Mouse (Mus musculus) midbrain, embryonic 14.5 days (tissue): ENCODE measurements around the gene Prkci. TPM values are rescaled to one million over a fixed set of nuclear protein-coding genes. Genes with fewer than 3 reads are reported as not detected.
A peak's percentile ranks its signal among the peaks of the same experiment; 100 is the strongest.

ENCODE experiments used
- ATAC-seq: fragments of 200-750 bp; cut with Nextera tagmentation; 2 replicates; pipeline ENCODE4 v1.8.0; 2017; ENCODE audit warnings: moderate number of reproducible peaks, moderate library complexity; ENCODE audit not compliant: low FRiP score, low TSS enrichment
- DNase-seq: peaks from one replicate; pipeline ENCODE4 v3.0.0-alpha.2; 2015
- H3K27ac ChIP-seq: fragments of 300-500 bp; sonication (generic); replicated peaks from 2 replicates; pipeline ENCODE4 v1.5.1; 2014; ENCODE audit warnings: mild to moderate bottlenecking, low read depth, low read length, moderate library complexity
- H3K27me3 ChIP-seq: fragments of 300-500 bp; sonication (generic); 2 replicates; pipeline ENCODE4 v1.6.1; 2014; ENCODE audit warnings: low read length, control low read depth, mixed read lengths; ENCODE audit not compliant: control insufficient read depth, insufficient read depth
- H3K36me3 ChIP-seq: fragments of 300-500 bp; sonication (generic); 2 replicates; pipeline ENCODE4 v1.6.1; 2014; ENCODE audit warnings: low read length, control low read depth; ENCODE audit not compliant: control insufficient read depth, insufficient read depth
- H3K4me1 ChIP-seq: fragments of 300-500 bp; sonication (generic); 2 replicates; pipeline ENCODE4 v1.6.1; 2014; ENCODE audit warnings: mild to moderate bottlenecking, antibody characterized with exemption, low read length, control low read depth; ENCODE audit not compliant: control insufficient read depth, insufficient read depth
- H3K4me2 ChIP-seq: fragments of 300-500 bp; sonication (generic); 2 replicates; pipeline ENCODE4 v1.6.1; 2014; ENCODE audit warnings: mild to moderate bottlenecking, low read length, moderate library complexity
- H3K4me3 ChIP-seq: fragments of 300-500 bp; sonication (generic); replicated peaks from 2 replicates; pipeline ENCODE4 v1.5.1; 2014; ENCODE audit warnings: low read depth, low read length
- H3K9ac ChIP-seq: fragments of 300-500 bp; sonication (generic); replicated peaks from 2 replicates; pipeline ENCODE4 v1.6.1; 2014; ENCODE audit warnings: mild to moderate bottlenecking, low read length, moderate library complexity
- H3K9me3 ChIP-seq: fragments of 300-500 bp; sonication (generic); 2 replicates; pipeline ENCODE4 v1.6.1; 2016; ENCODE audit warnings: low read length, control low read depth, mixed read lengths; ENCODE audit not compliant: control insufficient read depth
- WGBS: fragments of 180-500 bp; shearing (Covaris S2); extraction: QIAGEN DNeasy Blood & Tissue Kit; methylation state at CpG from one replicate; pipeline ENCODE4 v1.1.7; 2014; 5-methylcytosine and 5-hydroxymethylcytosine counted together
- polyA plus RNA-seq: library from polyadenylated mRNA; unstranded; fragments of >200 nt; fragmentation: Nextera tagmentation; extraction: Ambion mirVana; gene quantifications from 2 replicates; pipeline ENCODE4 v1.2.1, GENCODE M21; 2014

Gene Prkci
- polyA plus RNA-seq, 1 experiment from 2014 or later: 34.4 TPM

DNA sequence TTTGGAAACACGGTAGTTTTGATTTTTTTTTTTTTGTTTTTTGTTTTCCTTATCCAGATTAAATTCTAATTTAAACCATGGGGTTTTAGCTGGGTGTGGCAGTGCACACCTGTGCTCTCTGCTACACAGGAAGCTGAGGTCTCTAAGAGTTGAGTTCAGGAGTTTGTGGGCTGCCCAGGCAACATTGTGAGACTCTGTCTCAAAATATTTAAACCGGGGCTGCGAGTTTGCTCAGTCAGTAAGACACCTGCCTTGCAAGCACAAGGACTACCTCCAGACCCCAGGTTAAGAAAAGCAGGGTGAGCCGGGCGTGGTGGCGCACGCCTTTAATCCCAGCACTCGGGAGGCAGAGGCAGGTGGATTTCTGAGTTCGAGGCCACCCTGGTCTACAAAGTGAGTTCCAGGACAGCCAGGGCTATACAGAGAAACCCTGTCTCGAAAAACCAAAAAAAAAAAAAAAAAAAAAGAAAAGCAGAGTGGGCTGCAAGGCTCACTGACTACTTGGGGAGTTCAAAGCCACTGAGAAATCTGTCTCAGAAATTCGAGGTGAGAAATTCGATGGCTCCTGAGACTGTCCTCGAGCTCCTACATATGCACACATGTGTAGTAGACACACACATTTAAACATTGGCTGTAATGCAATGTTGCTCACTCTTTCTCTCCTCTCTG is 87.4 kb downstream of the Prkci start:
- Histone ChIP-seq H3K4me2 (no peak overlapping the region), H3K9me3 (no peaks in the 10 kb centered on the region), H3K27me3 (no peaks in the 10 kb centered on the region), H3K4me1 (no peaks in the 10 kb centered on the region), H3K9ac (no peak overlapping the region), H3K27ac (no peak overlapping the region), H3K4me3 (no peak overlapping the region), H3K36me3 (no peaks in the 10 kb centered on the region)
- DNase-seq: no peak
- ATAC-seq: no peak
- WGBS: 90% methylated on average over 12 of the region's 13 CpGs

- Histone ChIP-seq H3K27me3 (no peaks in the 10 kb centered on the region), H3K36me3 (no peaks in the 10 kb centered on the region), H3K4me1 (no peaks in the 10 kb centered on the region), H3K4me2 (no peak overlapping the region), H3K4me3 (no peak overlapping the region), H3K9ac (no peak overlapping the region), H3K9me3 (no peaks in the 10 kb centered on the region), H3K27ac (no peak overlapping the region)
- 59% methylated on average over 12 of the region's 12 CpGs for WGBS
- peak; percentile 58 for DNase-seq
- ATAC-seq: no peak
These were observed 88.1 kb downstream of the Prkci start for GRCm38 (mm10) chr3:31083507-31084245.

- Histone ChIP-seq H3K4me2 (no peak overlapping the region), H3K36me3 (no peaks in the 10 kb centered on the region), H3K9ac (no peak overlapping the region), H3K27ac (no peak overlapping the region), H3K9me3 (no peaks in the 10 kb centered on the region), H3K27me3 (no peaks in the 10 kb centered on the region), H3K4me3 (no peak overlapping the region), H3K4me1 (no peaks in the 10 kb centered on the region)
- ATAC-seq: no peak
- WGBS: 91% methylated on average over 3 of the region's 3 CpGs
- DNase-seq: no peak
These were observed 89.5 kb downstream of the Prkci start for GRCm38 (mm10) chr3:31085000-31085399.

DNA sequence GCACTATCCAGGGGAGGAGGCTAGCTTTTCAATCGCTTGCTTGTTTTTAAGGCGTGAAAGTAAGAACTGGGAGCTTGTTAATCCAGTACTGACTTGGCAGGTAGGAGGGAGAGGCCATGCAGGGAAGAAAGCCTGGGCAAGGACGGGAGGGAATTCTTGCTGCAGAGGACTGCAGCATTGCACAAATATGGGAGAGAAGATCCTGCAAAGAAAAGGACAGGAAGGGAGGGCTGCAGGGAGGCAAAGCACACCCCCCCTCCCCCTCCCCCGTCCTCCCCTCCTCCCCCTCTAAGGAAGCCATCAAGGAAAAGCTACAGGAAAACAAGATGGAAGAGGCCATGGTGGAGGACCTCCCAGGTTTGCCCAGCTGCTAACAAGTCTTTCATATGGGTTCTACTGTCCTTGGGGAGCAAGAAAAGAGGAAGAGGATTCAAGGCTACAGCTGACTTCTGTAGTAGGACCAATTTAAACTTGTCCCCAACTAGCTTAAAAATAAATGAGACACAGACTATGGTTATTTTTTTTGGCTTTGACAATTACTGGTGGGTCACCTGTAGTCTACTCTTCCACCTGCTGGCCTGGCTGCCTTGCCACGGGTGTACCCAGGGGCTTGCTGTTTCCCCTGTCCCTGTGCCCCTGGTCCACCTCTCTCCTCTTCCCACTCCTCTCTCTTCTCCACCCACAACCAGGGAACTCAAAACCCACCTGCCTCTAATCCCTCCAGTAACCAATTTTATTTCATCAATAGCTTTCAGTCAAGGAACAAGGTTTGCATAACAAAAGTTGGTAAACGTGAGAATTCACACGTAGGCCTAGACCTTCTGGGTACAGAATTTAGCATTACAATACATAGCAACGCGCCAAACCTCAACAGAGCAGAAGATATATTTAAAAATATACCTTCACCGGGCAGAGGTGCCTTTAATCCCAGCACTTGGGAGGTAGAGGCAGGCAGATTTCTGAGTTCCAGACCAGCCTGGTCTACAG is 93.5 kb downstream of the Prkci start:
- no peak overlapping the region for H3K4me2 ChIP-seq
- no peak overlapping the region for H3K27ac ChIP-seq
- DNase-seq (no peak), ATAC-seq (no peak)
- H3K36me3 ChIP-seq: no peaks in the 10 kb centered on the region
- no peaks in the 10 kb centered on the region for H3K9me3 ChIP-seq
- 25% methylated on average over 10 of the region's 10 CpGs for WGBS
- H3K27me3 ChIP-seq: no peaks in the 10 kb centered on the region
- H3K4me1 ChIP-seq: peaks cover 9% of the 10 kb centered on the region
- H3K4me3 ChIP-seq: no peak overlapping the region
- H3K9ac ChIP-seq: no peak overlapping the region

GRCm38 (mm10) chr3:31089956-31090355 is 94.4 kb downstream of the Prkci start:
- 68% methylated on average over 7 of the region's 7 CpGs for WGBS
- Histone ChIP-seq H3K36me3 (no peaks in the 10 kb centered on the region), H3K4me2 (no peak overlapping the region), H3K9me3 (no peaks in the 10 kb centered on the region), H3K27ac (no peak overlapping the region), H3K9ac (no peak overlapping the region), H3K4me3 (no peak overlapping the region), H3K27me3 (no peaks in the 10 kb centered on the region), H3K4me1 (peaks cover 9% of the 10 kb centered on the region)
- DNase-seq (no peak), ATAC-seq (no peak)

- 1% methylated on average over 13 of the region's 13 CpGs for WGBS
- Histone ChIP-seq H3K36me3 (0 out of 2 replicates have a peak, but pooled peaks cover 5% of the 10 kb centered on the region), H3K4me2 (peak overlapping the region; percentile 86), H3K27ac (peak overlapping the region; percentile 100), H3K9ac (peak overlapping the region; percentile 89; the same call in 1 of the 2 replicates), H3K4me3 (peak overlapping the region; percentile 97), H3K27me3 (no peaks in the 10 kb centered on the region), H3K9me3 (no peaks in the 10 kb centered on the region), H3K4me1 (peaks cover 27% of the 10 kb centered on the region)
- peak; percentile 31 for ATAC-seq
- DNase-seq: peak; percentile 85
These were observed 97.6 kb downstream of the Prkci start for GRCm38 (mm10) chr3:31093196-31093595.

DNA sequence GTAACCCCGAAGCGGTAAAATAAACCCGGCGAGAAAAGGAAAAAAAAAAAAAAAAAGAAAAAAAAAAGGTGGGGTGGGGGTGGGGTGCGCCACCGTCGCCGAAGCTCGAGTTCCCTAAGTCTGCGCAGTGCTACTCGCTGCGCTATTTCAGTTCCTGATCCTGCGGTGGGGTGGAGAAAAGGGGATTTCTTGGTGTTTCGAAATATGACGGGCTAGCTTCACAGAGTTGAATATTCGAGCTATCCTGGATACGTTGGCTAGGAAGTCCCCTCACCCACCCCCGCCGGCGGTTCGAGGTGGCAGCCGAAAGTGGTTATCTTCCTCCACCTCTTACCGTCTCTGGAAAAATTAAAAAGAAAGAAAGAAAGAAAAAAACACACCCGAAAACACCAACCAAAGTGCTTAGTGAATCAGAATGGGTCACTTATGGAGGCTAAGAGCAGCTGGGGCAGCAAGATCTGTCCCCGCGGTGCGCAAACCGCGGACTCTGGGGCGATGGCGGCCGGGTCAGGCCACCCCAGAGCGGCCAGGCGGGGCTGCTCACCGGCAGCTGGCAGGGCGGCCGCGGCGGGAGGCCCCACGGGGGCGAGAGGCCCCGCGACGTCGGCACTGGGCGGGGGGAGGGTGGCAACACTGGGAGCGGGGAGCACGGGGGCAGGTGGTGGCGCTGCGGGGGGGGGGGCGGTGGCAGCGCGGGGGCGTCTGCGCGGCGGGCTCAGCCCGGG is 98.2 kb downstream of the Prkci start:
- DNase-seq: peak; percentile 82
- H3K4me1 ChIP-seq: peaks cover 32% of the 10 kb centered on the region
- 0 out of 2 replicates have a peak, but pooled peaks cover 8% of the 10 kb centered on the region for H3K36me3 ChIP-seq
- H3K9ac ChIP-seq: peak overlapping the region; percentile 89
- ATAC-seq: peak; percentile 34
- no peaks in the 10 kb centered on the region for H3K9me3 ChIP-seq
- H3K27ac ChIP-seq: peak overlapping the region; percentile 100
- no peaks in the 10 kb centered on the region for H3K27me3 ChIP-seq
- peak overlapping the region; percentile 97 for H3K4me3 ChIP-seq
- WGBS: under 1% methylated on average over 46 of the region's 58 CpGs
- H3K4me2 ChIP-seq: peak overlapping the region; percentile 86
